Mouse (Mus musculus) heart, adult 2 months (tissue): ENCODE data around the gene Iscu. TPM values are rescaled to one million over a fixed set of nuclear protein-coding genes. Genes with fewer than 3 reads are reported as not detected.

ENCODE experiments used
- DNase-seq, 2 experiments: peaks; one replicate each; pipeline ENCODE4 v3.0.0; 2021
- H3K27ac ChIP-seq: fragments of 200-600 bp; 2 replicates; pipeline ENCODE4 v1.8.1; 2022
- H3K27me3 ChIP-seq: fragments of 200-500 bp; 2 replicates; pipeline ENCODE4 v1.6.1; 2012; ENCODE audit warnings: mild to moderate bottlenecking, low read length, inconsistent platforms, mixed read lengths; ENCODE audit not compliant: control insufficient read depth, insufficient read depth
- H3K36me3 ChIP-seq: fragments of 200-500 bp; 2 replicates; pipeline ENCODE4 v1.6.1; 2012; ENCODE audit warnings: low read length, inconsistent platforms; ENCODE audit not compliant: control insufficient read depth, insufficient read depth
- H3K4me1 ChIP-seq: fragments of 200-500 bp; 2 replicates; pipeline ENCODE4 v1.6.1; 2011; ENCODE audit warnings: low read length; ENCODE audit not compliant: control insufficient read depth, insufficient read depth
- H3K4me3 ChIP-seq: fragments of 200-600 bp; 2 replicates; pipeline ENCODE4 v1.8.1; 2022
- H3K79me2 ChIP-seq: fragments of 200-500 bp; replicated peaks from 2 replicates; pipeline ENCODE4 v1.6.1; 2012; ENCODE audit warnings: mild to moderate bottlenecking, inconsistent platforms, low read length, moderate library complexity, mixed read lengths; ENCODE audit not compliant: control insufficient read depth, insufficient read depth
- H3K9ac ChIP-seq: fragments of 200-500 bp; 2 replicates; pipeline ENCODE4 v1.6.1; 2012; ENCODE audit warnings: low read depth, mild to moderate bottlenecking, control low read depth, inconsistent platforms, low read length, mixed read lengths
- CTCF ChIP-seq: fragments of 200-600 bp; IDR thresholded peaks from 2 replicates; pipeline ENCODE4 v1.8.1; 2022; ENCODE audit warnings: antibody characterized with exemption, mild to moderate bottlenecking, moderate library complexity
- EP300 ChIP-seq: fragments of 200-500 bp; IDR thresholded peaks from 2 replicates; pipeline ENCODE4 v1.6.1; 2011; ENCODE audit warnings: low read depth, low read length, control low read depth; ENCODE audit not compliant: insufficient read depth
- POLR2A ChIP-seq: fragments of 200-500 bp; IDR thresholded peaks from 2 replicates; pipeline ENCODE4 v1.6.1; 2011; ENCODE audit warnings: mild to moderate bottlenecking, low read depth, low read length, control low read depth; ENCODE audit not compliant: insufficient read depth
- WGBS: fragments of 180-500 bp; shearing (Covaris S2); methylation state at CpG from one replicate; pipeline ENCODE4 v1.1.7; 2018; 5-methylcytosine and 5-hydroxymethylcytosine counted together
- intact Hi-C: fragments of 180-260 bp; cut with DNase I; formaldehyde crosslinking; loops from one replicate; pipeline ENCODE4 v1.15.1; 2025
- polyA plus RNA-seq: library from polyadenylated mRNA; depleted of rRNA; stranded (reverse); fragments of >200 nt; gene quantifications from 2 replicates; pipeline ENCODE4 v1.2.3, GENCODE M21; 2012
- total RNA-seq, 2 experiments: library from RNA; stranded (reverse); gene quantifications; 2 replicates each; pipeline ENCODE4 v1.2.3; 2021

The Iscu gene
- total and polyA plus RNA-seq, 3 experiments, result 168 to 202 (median 176) TPM

GRCm38 (mm10) chr5:113727238-113727637 is 45.3 kb upstream of the Iscu start:
- Histone ChIP-seq H3K4me3 (no peak overlapping the region), H3K9ac (no peak overlapping the region), H3K36me3 (no peaks in the 10 kb centered on the region), H3K79me2 (no peaks in the 10 kb centered on the region), H3K4me1 (no peaks in the 10 kb centered on the region), H3K27ac (no peak overlapping the region), H3K27me3 (no peaks in the 10 kb centered on the region)
- WGBS, result 47% methylated on average over 12 of the region's 12 CpGs
- intact Hi-C loops, result no loop called here
- DNase-seq, result no peak
- TF ChIP-seq POLR2A, result no peak
- no peak for TF ChIP-seq CTCF

- intact Hi-C loops, result no loop called here
- no peak overlapping the region for H3K9ac ChIP-seq
- WGBS, result 81% methylated on average over 7 of the region's 7 CpGs
- H3K4me1 ChIP-seq, result no peaks in the 10 kb centered on the region
- H3K4me3 ChIP-seq, result no peak overlapping the region
- no peaks in the 10 kb centered on the region for H3K79me2 ChIP-seq
- H3K36me3 ChIP-seq, result no peaks in the 10 kb centered on the region
- TF ChIP-seq CTCF, result no peak
- TF ChIP-seq EP300, result no peak
- TF ChIP-seq POLR2A, result no peak
- no peak for DNase-seq
- H3K27me3 ChIP-seq, result no peaks in the 10 kb centered on the region
- no peak overlapping the region for H3K27ac ChIP-seq
Measured at GRCm38 (mm10) chr5:113728011-113728410, 44.5 kb upstream of the Iscu start.

- H3K27ac ChIP-seq, result no peak overlapping the region
- no peak for TF ChIP-seq POLR2A
- no peak for TF ChIP-seq EP300
- TF ChIP-seq CTCF, result no peak
Measured at GRCm38 (mm10) chr5:113728691-113729090, 43.9 kb upstream of the Iscu start.

GRCm38 (mm10) chr5:113730641-113731121 is 41.9 kb upstream of the Iscu start:
- Histone ChIP-seq H3K27me3 (no peaks in the 10 kb centered on the region), H3K27ac (no peak overlapping the region), H3K36me3 (no peaks in the 10 kb centered on the region), H3K79me2 (no peaks in the 10 kb centered on the region), H3K9ac (no peak overlapping the region), H3K4me1 (no peaks in the 10 kb centered on the region), H3K4me3 (no peak overlapping the region)
- DNase-seq, result no peak
- TF ChIP-seq POLR2A (no peak), CTCF (no peak), EP300 (no peak)
- intact Hi-C loops, result loop anchor here (5.0 kb wide), 1 partner anchor 823 kb away; no protein-coding TSS in a partner anchor
- 72% methylated on average over 7 of the region's 7 CpGs for WGBS

More at GRCm38 (mm10) chr5:113728691-113729090, 43.9 kb upstream of the Iscu start:
- Histone ChIP-seq H3K4me3 (no peak overlapping the region), H3K4me1 (no peaks in the 10 kb centered on the region), H3K36me3 (no peaks in the 10 kb centered on the region), H3K9ac (no peak overlapping the region), H3K27me3 (no peaks in the 10 kb centered on the region), H3K79me2 (no peaks in the 10 kb centered on the region)
- intact Hi-C loops, result no loop called here
- no peak for DNase-seq
- WGBS, result 78% methylated on average over 7 of the region's 7 CpGs

- Histone ChIP-seq H3K79me2 (no peaks in the 10 kb centered on the region), H3K4me3 (no peak overlapping the region), H3K27ac (no peak overlapping the region), H3K4me1 (peaks cover 1% of the 10 kb centered on the region; the same call in 1 of the 2 replicates), H3K36me3 (no peaks in the 10 kb centered on the region), H3K9ac (no peak overlapping the region), H3K27me3 (no peaks in the 10 kb centered on the region)
- 75% methylated on average over 7 of the region's 7 CpGs for WGBS
- no peak for DNase-seq
- intact Hi-C loops, result loop anchor here (5.0 kb wide), 1 partner anchor 824 kb away; no protein-coding TSS in a partner anchor
- no peak for TF ChIP-seq CTCF
- no peak for TF ChIP-seq POLR2A
- no peak for TF ChIP-seq EP300
Measured at GRCm38 (mm10) chr5:113731174-113731573, 41.4 kb upstream of the Iscu start.

- intact Hi-C loops, result loop anchor here (1.0 to 5.0 kb wide), 2 partner anchors 366 to 825 kb away; no protein-coding TSS in a partner anchor
- WGBS, result 21% methylated on average over 6 of the region's 6 CpGs
- H3K79me2 ChIP-seq, result no peaks in the 10 kb centered on the region
Measured at GRCm38 (mm10) chr5:113732182-113732581, 40.4 kb upstream of the Iscu start.

More at GRCm38 (mm10) chr5:113732182-113732581, 40.4 kb upstream of the Iscu start:
- Histone ChIP-seq H3K4me3 (no peak overlapping the region), H3K4me1 (peaks cover 5% of the 10 kb centered on the region; the same call in 1 of the 2 replicates), H3K36me3 (no peaks in the 10 kb centered on the region), H3K27ac (no peak overlapping the region), H3K9ac (no peak overlapping the region), H3K27me3 (no peaks in the 10 kb centered on the region)
- peak in 1 of 2 experiments; percentile 63 for DNase-seq
- no peak for TF ChIP-seq EP300
- TF ChIP-seq POLR2A, result no peak
- peak; percentile 86 for TF ChIP-seq CTCF
